10 mouse cellular contexts compared by ENCODE assay signal in genomic region chr6:91180767-91181171, GRCm38 (mm10). TPM values are rescaled to one million over a fixed set of nuclear protein-coding genes. Genes with fewer than 3 reads are reported as not detected.
DNase-seq lines count a peak whose midpoint lies in the region; ATAC-seq and TF ChIP-seq lines count a peak whose summit lies in the region.
"Had no signal": no experiment of that assay in that cellular context is flagged by ENCODE, and none has a peak within 500 bp of the region (broad histone marks: within the 10 kb centered on the region; RNA-seq: fewer than 3 reads in every experiment).

No protein-coding gene starts in this region.

- 72% methylated on average over 9 of the region's 9 CpGs for WGBS in heart, postnatal 0 days
- 68% methylated on average over 9 of the region's 9 CpGs for WGBS in midbrain, embryonic 13.5 days

- TF ChIP-seq EP300 in heart, postnatal 0 days (IDR thresholded peaks at IDR 0.05; ENCODE audit: low read depth): no peak

- no peaks in the 10 kb centered on the region for H3K36me3 ChIP-seq in heart, postnatal 0 days (replicated peaks; ENCODE audit: control insufficient read depth, insufficient read depth, low read length)
- no peaks in the 10 kb centered on the region for H3K36me3 ChIP-seq in midbrain, embryonic 13.5 days
- H3K36me3 ChIP-seq: G1E had no signal

- H3K9me3 ChIP-seq in heart, postnatal 0 days (replicated peaks; ENCODE audit: control insufficient read depth, low read length): no peaks in the 10 kb centered on the region
- no peaks in the 10 kb centered on the region for H3K9me3 ChIP-seq in midbrain, embryonic 13.5 days
- H3K9me3 ChIP-seq: G1E had no signal

- peak; percentile 32; the same call in 1 of the 2 replicates for TF ChIP-seq POLR2A in embryonic fibroblast, embryonic 13.5 days (IDR thresholded peaks at IDR 0.05; ENCODE audit: low read depth, low read length)

- no peak overlapping the region for H3K4me2 ChIP-seq in heart, postnatal 0 days (ENCODE audit: low read depth, low read length)
- no peak overlapping the region for H3K4me2 ChIP-seq in midbrain, embryonic 13.5 days (replicated peaks)

- no peak for TF ChIP-seq CTCF in embryonic fibroblast, embryonic 13.5 days (IDR thresholded peaks at IDR 0.05; ENCODE audit: borderline replicate concordance, insufficient read depth, low read length)
- TF ChIP-seq CTCF in heart, postnatal 0 days (IDR thresholded peaks at IDR 0.05; ENCODE audit: low read depth): no peak

- peaks cover 5% of the 10 kb centered on the region; the same call in 1 of the 2 replicates for H3K4me1 ChIP-seq in embryonic fibroblast, embryonic 13.5 days (ENCODE audit: control insufficient read depth, insufficient read depth, low read length)
- peaks cover 15% of the 10 kb centered on the region for H3K4me1 ChIP-seq in heart, postnatal 0 days (ENCODE audit: control insufficient read depth, insufficient read depth)
- peaks cover 10% of the 10 kb centered on the region; the same call in 1 of the 2 replicates for H3K4me1 ChIP-seq in midbrain, embryonic 13.5 days (replicated peaks)

- H3K27ac ChIP-seq in embryonic fibroblast, embryonic 13.5 days (ENCODE audit: insufficient read depth, low read length): peak overlapping the region; percentile 93
- 0 out of 2 replicates have a peak overlapping the region, but pooled peaks have one; percentile 23 for H3K27ac ChIP-seq in heart, postnatal 0 days (ENCODE audit: low read depth)
- H3K27ac ChIP-seq in midbrain, embryonic 13.5 days: no peak overlapping the region
- H3K27ac ChIP-seq: liver, embryonic 14.5 days had no signal

- ATAC-seq in heart, postnatal 0 days (ENCODE audit: insufficient read depth, low read depth): 0 out of 2 replicates have a peak, but pooled peaks have one; percentile 12
- ATAC-seq in megakaryocyte-erythroid progenitor cell, adult 5-6 weeks (replicated peaks; ENCODE audit: low FRiP score, low TSS enrichment, poor library complexity, severe bottlenecking): no peak
- ATAC-seq in midbrain, embryonic 13.5 days: no peak

- DNase-seq in layer of hippocampus, adult 18-20 months (ENCODE audit: low spot score in 2 of 2): peak; percentile 32 to 47
- no peak for DNase-seq in layer of hippocampus, postnatal 10 days (ENCODE audit: low spot score in 2 of 2)
- peak; percentile 35 for DNase-seq in R1 (ENCODE audit: low read depth, low spot score)
- DNase-seq in heart, postnatal 0 days (ENCODE audit: low spot score): no peak
- no peak for DNase-seq in cerebellum, adult 18-20 months

- H3K9ac ChIP-seq in heart, postnatal 0 days (replicated peaks; ENCODE audit: low read depth, low read length): no peak overlapping the region
- no peak overlapping the region for H3K9ac ChIP-seq in midbrain, embryonic 13.5 days (replicated peaks)
- H3K9ac ChIP-seq: liver, embryonic 14.5 days had no signal

- H3K27me3 ChIP-seq in heart, postnatal 0 days (ENCODE audit: control insufficient read depth, insufficient read depth, low read length): peaks cover 3% of the 10 kb centered on the region; the same call in 1 of the 2 replicates
- no peaks in the 10 kb centered on the region for H3K27me3 ChIP-seq in midbrain, embryonic 13.5 days

- H3K4me3 ChIP-seq in embryonic fibroblast, embryonic 13.5 days (ENCODE audit: insufficient read depth, low read length): no peak overlapping the region
- H3K4me3 ChIP-seq in heart, postnatal 0 days (ENCODE audit: low read depth, low read length): no peak overlapping the region
- H3K4me3 ChIP-seq in midbrain, embryonic 13.5 days (replicated peaks): no peak overlapping the region

RNA-seq across cellular contexts. Expression of gene Hdac11, which starts 24.3 kb away (rescaled TPM):
- 100 to 1,000 TPM; 169 to 174 TPM for total RNA-seq in layer of hippocampus, adult 18-20 months (2021)
- 100 to 1,000 TPM in 1 of 2 experiments, 10 to 100 TPM in 1; 96.2 to 103 TPM for total RNA-seq in layer of hippocampus, postnatal 10 days (2021)
- 5.4 TPM in 2 replicates for polyA plus RNA-seq in embryonic fibroblast, embryonic 13.5 days (2011; ENCODE audit: insufficient read length, low read depth, missing spikeins)
- total RNA-seq in heart, postnatal 0 days (2014; rRNA removed; ENCODE audit: low replicate concordance): 17.9 and 19.6 TPM in 2 replicates
- 9.2 and 9.5 TPM in 2 replicates for polyA plus RNA-seq in heart, postnatal 0 days (2015; fragmentation: Nextera tagmentation; extraction: Ambion mirVana)
- total RNA-seq in megakaryocyte-erythroid progenitor cell, adult 5-6 weeks (2014; fragmentation: Nextera tagmentation): 2.1 and 8.1 TPM in 2 replicates
- total RNA-seq in megakaryocyte-erythroid progenitor cell, adult 5-6 weeks (2017): 0.99 and 1.0 TPM in 2 replicates
- 28.8 and 32.1 TPM in 2 replicates for polyA plus RNA-seq in midbrain, embryonic 13.5 days (2015; fragmentation: Nextera tagmentation; extraction: Ambion mirVana)

RNA-seq across cellular contexts. Expression of gene Fbln2, which starts 31.5 kb away (rescaled TPM):
- 1 to 10 TPM; 7.8 to 10.0 TPM for total RNA-seq in layer of hippocampus, adult 18-20 months (2021)
- total RNA-seq in layer of hippocampus, postnatal 10 days (2021): 10 to 100 TPM; 15.2 to 16.4 TPM
- 1,102 and 1,873 TPM in 2 replicates for polyA plus RNA-seq in embryonic fibroblast, embryonic 13.5 days (2011; ENCODE audit: insufficient read length, low read depth, missing spikeins)
- total RNA-seq in heart, postnatal 0 days (2014; rRNA removed; ENCODE audit: low replicate concordance): 222 and 302 TPM in 2 replicates
- polyA plus RNA-seq in heart, postnatal 0 days (2015; fragmentation: Nextera tagmentation; extraction: Ambion mirVana): 117 and 120 TPM in 2 replicates
- not detected in 2 replicates for total RNA-seq in megakaryocyte-erythroid progenitor cell, adult 5-6 weeks (2014; fragmentation: Nextera tagmentation)
- total RNA-seq in megakaryocyte-erythroid progenitor cell, adult 5-6 weeks (2017): not detected in 2 replicates
- 10.8 and 11.1 TPM in 2 replicates for polyA plus RNA-seq in midbrain, embryonic 13.5 days (2015; fragmentation: Nextera tagmentation; extraction: Ambion mirVana)
- polyA plus RNA-seq: G1E had no signal

Comparison
In these comparisons a context has a peak if more than half of its experiments do, and no peak if none do; other contexts are left out.
1. DNase-seq: peak in layer of hippocampus, adult 18-20 months (2 of 2) and R1 (single experiment); none in layer of hippocampus, postnatal 10 days (0 of 2), heart, postnatal 0 days (single experiment) and cerebellum, adult 18-20 months (0 of 2).
2. RNA of gene Fbln2, which starts 31.5 kb away (total RNA-seq): 222 to 302 TPM in heart, postnatal 0 days; 15.2 to 16.4 TPM in layer of hippocampus, postnatal 10 days, 7.8 to 10.0 TPM in layer of hippocampus, adult 18-20 months and not detected in megakaryocyte-erythroid progenitor cell, adult 5-6 weeks; every median in the first group is over 10 times any median in the second.